Mouse (Mus musculus) ES-Bruce4 (cell line): Measurements from ENCODE around the gene Il3.

Experiments used
- EP300 ChIP-seq: IDR thresholded peaks from 2 replicates; pipeline ENCODE4 v1.6.1; 2011; ENCODE audit warnings: low read depth, low read length; ENCODE audit not compliant: insufficient read depth
- POLR2A ChIP-seq: IDR thresholded peaks from one replicate; pipeline ENCODE4 v1.8.1; 2011; ENCODE audit warnings: low read length; ENCODE audit not compliant: insufficient read depth

- TF ChIP-seq POLR2A (no peak), EP300 (no peak)
These were observed 29.7 kb upstream of the Il3 start for GRCm38 (mm10) chr11:54296734-54297133.
